Mouse (Mus musculus): ENCODE results near the gene H2-M11. TPM values are rescaled to one million over a fixed set of nuclear protein-coding genes. Genes with fewer than 3 reads are reported as not detected.

H2-M11 gene
- not detected for total RNA-seq (2023)

DNA sequence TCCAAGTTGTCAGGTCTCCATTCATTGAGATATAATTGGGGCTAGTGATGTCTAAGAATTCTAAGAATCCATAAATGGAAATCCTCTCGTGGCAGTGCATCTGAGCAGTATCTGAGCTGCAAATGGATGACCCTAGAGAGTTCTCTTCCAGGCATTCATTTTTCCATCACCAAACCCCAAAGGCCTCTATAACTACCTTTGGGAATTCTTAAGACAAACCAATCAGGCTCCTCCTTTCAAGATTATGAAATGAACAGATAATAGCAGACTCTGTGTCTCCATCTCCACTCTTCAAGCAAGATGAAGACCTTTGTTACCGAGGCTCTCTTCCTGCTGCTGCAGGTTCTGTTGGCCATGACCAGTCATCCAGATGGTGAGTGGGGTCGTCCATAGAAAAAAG is at the start of gene H2-M11:
Gene H2-M11, plus strand, starts transcription at position 301 of the 400 bp plus-strand sequence.

Other genes starting within 250 kb of the H2-M11 start
- gene H2-M10.1, start 220.9 kb upstream of the H2-M11 start, total RNA-seq (2023) = not detected
- gene H2-M10.3, start 178.7 kb upstream of the H2-M11 start, total RNA-seq (2023) = not detected
- gene H2-M10.4, start 84.7 kb upstream of the H2-M11 start, total RNA-seq (2023) = not detected
- gene H2-M9, start 95.6 kb downstream of the H2-M11 start, total RNA-seq (2023) = not detected
- not detected for gene H2-M1, start 125.1 kb downstream of the H2-M11 start, total RNA-seq (2023)
- not detected for gene H2-M10.5, start 225.8 kb downstream of the H2-M11 start, total RNA-seq (2023)